Mouse (Mus musculus): ENCODE measurements around the gene Hvcn1. TPM values are rescaled to one million over a fixed set of nuclear protein-coding genes. Genes with fewer than 3 reads are reported as not detected.

Gene Hvcn1
- polyA plus RNA-seq, 1 experiment from 2014 or later: 2.6 TPM

DNA sequence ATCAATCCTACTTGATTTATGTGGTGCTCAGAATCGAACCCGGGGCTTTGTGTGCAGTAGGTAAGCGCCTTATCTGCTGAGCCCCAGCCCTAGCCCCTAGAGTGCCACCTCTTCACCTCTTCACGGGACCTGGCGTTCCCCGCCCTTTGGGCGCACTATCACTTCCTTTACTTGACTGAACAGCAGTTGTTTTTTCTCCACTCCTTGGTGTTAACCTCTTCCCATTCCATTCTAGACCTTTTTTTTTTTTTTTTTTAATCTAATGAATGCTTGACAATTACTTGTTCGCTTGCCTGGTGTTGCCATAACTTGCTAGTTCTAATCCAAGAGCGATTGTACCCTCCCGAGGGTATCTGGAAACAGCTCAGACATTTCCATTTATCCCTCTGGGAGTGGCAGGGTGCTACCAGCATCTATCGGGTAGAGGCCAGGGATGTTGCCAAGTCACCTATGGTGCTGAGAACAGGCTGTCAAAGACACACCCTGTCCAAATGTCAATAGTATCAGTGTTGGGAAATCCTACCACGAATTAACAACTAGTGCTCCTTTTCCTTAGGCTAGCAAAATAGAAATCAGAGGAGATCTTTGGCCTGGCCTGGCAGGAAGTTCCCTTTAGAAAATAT is 73.3 kb downstream of the Hvcn1 start:
- H3K9ac ChIP-seq: no peak overlapping the region
- no peaks in the 10 kb centered on the region for H3K27me3 ChIP-seq
- H3K36me3 ChIP-seq: no peaks in the 10 kb centered on the region
- peaks cover 19% of the 10 kb centered on the region for H3K4me1 ChIP-seq (replicated peaks)
- ATAC-seq (replicated peaks; ENCODE audit: insufficient number of reproducible peaks, insufficient read depth, low FRiP score, low read depth): no peak
- H3K4me2 ChIP-seq: peak overlapping the region; percentile 51; the same call in 1 of the 2 replicates
- WGBS: 67% methylated on average over 12 of the region's 12 CpGs
- H3K27ac ChIP-seq: peak overlapping the region; percentile 5; the same call in 1 of the 2 replicates
- no peak overlapping the region for H3K4me3 ChIP-seq
- H3K9me3 ChIP-seq (replicated peaks): no peaks in the 10 kb centered on the region

DNA sequence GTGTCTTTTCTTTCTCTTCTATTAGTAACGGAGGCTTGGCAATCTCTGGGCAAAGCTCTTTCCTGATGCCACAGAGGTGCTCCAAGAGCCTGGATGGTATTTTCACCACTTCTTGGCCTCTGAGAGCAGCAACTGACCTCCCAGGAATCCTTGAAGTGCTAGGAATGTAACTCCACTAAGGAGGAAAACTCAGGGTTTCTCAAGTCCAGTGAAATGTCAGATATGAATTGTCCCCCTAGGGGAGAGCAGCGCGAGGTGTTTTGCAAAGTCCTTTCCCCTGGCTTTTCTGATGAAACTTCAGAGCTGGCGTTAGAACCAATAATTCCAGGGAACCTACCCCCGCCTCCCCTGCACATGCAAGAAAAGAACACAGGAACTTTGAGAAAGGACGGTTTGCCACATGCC is 73.8 kb downstream of the Hvcn1 start:
- Histone ChIP-seq H3K4me3 (peak overlapping the region; percentile 5; the same call in 1 of the 2 replicates), H3K27ac (peak overlapping the region; percentile 5; the same call in 1 of the 2 replicates), H3K4me1 (replicated peaks) (peaks cover 23% of the 10 kb centered on the region), H3K9ac (no peak overlapping the region), H3K4me2 (peak overlapping the region; percentile 51), H3K27me3 (no peaks in the 10 kb centered on the region), H3K36me3 (no peaks in the 10 kb centered on the region), H3K9me3 (replicated peaks) (no peaks in the 10 kb centered on the region)
- WGBS: 21% methylated on average over 6 of the region's 6 CpGs
- ATAC-seq (replicated peaks; ENCODE audit: insufficient number of reproducible peaks, insufficient read depth, low FRiP score, low read depth): no peak

DNA sequence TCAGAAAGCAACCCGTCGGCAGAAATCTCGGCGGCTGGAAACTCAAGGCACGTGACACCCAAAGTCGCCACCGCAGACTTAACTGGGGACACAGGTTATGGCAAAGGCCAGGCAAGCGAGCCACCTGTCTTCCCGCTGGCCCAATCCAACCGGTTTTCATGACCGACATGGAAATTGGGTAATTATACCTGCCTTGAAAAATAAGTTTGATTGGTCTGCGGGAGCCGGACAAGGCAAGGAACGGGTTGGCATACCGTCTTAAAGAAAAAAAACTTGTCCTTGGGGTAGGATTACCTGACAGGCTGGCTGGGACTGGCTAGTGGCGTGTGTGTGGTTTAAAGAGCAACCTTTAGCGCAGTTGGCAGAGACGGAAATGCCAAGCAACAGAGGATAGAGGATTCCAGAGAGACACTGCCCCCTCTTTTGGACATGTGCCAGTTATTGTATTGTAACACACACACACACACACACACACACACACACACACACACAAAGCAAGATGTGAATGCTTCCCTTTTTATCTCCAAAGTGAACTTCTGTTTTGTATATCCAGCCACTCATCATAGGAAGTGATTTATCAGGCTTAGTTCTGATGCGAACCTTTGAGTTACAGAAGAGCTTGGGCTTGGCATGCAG is 74.3 kb downstream of the Hvcn1 start:
- Histone ChIP-seq H3K9ac (no peak overlapping the region), H3K4me3 (peak overlapping the region; percentile 5; the same call in 1 of the 2 replicates), H3K36me3 (no peaks in the 10 kb centered on the region), H3K9me3 (replicated peaks) (no peaks in the 10 kb centered on the region), H3K27me3 (no peaks in the 10 kb centered on the region), H3K4me2 (peak overlapping the region; percentile 51), H3K4me1 (replicated peaks) (peaks cover 27% of the 10 kb centered on the region), H3K27ac (peak overlapping the region; percentile 5; the same call in 1 of the 2 replicates)
- ATAC-seq (replicated peaks; ENCODE audit: insufficient number of reproducible peaks, insufficient read depth, low FRiP score, low read depth): no peak
- WGBS: 27% methylated on average over 19 of the region's 19 CpGs

DNA sequence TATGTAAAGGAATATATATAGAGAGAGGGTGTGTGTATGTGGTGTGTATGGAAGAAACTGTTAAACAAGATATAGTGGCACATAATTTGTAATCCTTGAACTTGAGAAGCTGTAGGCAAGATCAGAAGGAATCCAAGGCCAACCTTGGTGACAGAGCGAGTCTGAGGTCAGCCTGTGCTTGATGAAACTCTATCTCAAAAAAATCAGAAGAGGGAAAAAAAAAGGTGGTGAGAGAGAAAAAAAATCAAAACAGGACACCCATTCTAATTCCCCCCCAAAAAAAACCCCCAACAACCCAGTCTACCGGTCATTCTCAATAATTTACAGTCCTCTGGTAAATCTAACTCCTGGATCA is 77.2 kb downstream of the Hvcn1 start:
- H3K27me3 ChIP-seq: no peaks in the 10 kb centered on the region
- no peak for ATAC-seq (replicated peaks; ENCODE audit: insufficient number of reproducible peaks, insufficient read depth, low FRiP score, low read depth)
- H3K9ac ChIP-seq: 0 out of 2 replicates have a peak overlapping the region, but pooled peaks have one; percentile 86
- peak overlapping the region; percentile 89 for H3K4me2 ChIP-seq
- H3K4me1 ChIP-seq (replicated peaks): peaks cover 49% of the 10 kb centered on the region
- WGBS: 28% methylated on average over 2 of the region's 2 CpGs
- H3K36me3 ChIP-seq: no peaks in the 10 kb centered on the region; the same call in 1 of the 2 replicates
- peak overlapping the region; percentile 85 for H3K4me3 ChIP-seq
- H3K27ac ChIP-seq: no peak overlapping the region
- H3K9me3 ChIP-seq (replicated peaks): no peaks in the 10 kb centered on the region

DNA sequence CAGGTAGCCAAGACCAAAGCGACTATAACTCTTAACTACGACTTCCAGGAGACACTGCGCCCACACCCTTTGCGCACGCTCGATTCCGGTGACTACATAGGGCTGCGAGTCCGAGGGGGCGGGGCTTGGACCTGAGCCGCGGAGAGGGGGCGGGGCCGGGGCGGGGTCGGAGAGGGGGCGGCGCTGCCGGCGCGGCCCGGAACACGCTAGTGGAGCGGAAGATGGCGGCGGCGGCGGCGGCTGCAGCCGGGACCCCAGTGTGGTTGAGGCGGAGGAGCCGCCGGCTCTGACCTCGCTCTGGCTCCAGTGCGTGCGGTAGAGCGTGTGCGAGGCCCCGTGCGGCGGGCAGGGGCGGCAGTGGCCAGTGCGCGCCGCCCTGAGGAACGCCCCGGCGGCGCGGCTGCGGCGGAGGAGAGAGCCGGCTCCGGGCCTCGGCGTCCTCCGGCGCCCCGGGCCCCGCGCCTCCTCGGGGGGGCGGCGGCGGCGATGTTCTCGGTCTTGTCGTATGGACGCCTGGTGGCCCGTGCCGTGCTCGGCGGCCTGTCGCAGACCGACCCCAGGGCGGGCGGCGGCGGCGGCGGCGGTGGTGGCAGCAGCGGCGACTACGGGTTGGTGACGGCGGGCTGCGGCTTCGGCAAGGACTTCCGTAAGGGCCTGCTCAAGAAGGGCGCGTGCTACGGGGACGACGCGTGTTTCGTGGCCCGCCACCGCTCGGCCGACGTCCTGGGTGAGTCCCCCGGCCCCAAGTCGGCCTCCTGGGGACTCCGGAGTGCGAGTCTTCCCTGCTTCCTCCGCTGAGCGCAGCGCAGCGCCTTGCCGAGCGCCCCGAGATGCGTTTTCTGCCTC is 77.8 kb downstream of the Hvcn1 start, which contains the start of gene Pptc7:
Pptc7 (plus strand) TSS at position 183 of the 846 bp plus-strand sequence.
- Histone ChIP-seq H3K9ac (peak within 1 kb of the TSS; percentile 86), H3K4me3 (peak within 1 kb of the TSS; percentile 85), H3K27me3 (no peaks in the 10 kb centered on the region), H3K4me1 (replicated peaks) (peaks cover 49% of the 10 kb centered on the region), H3K4me2 (peak within 1 kb of the TSS; percentile 89), H3K36me3 (no peaks in the 10 kb centered on the region; the same call in 1 of the 2 replicates), H3K27ac (peak within 1 kb of the TSS; percentile 90), H3K9me3 (replicated peaks) (no peaks in the 10 kb centered on the region)
- ATAC-seq (replicated peaks; ENCODE audit: insufficient number of reproducible peaks, insufficient read depth, low FRiP score, low read depth): peak; percentile 93
- under 1% methylated on average over 94 of the region's 114 CpGs for WGBS

DNA sequence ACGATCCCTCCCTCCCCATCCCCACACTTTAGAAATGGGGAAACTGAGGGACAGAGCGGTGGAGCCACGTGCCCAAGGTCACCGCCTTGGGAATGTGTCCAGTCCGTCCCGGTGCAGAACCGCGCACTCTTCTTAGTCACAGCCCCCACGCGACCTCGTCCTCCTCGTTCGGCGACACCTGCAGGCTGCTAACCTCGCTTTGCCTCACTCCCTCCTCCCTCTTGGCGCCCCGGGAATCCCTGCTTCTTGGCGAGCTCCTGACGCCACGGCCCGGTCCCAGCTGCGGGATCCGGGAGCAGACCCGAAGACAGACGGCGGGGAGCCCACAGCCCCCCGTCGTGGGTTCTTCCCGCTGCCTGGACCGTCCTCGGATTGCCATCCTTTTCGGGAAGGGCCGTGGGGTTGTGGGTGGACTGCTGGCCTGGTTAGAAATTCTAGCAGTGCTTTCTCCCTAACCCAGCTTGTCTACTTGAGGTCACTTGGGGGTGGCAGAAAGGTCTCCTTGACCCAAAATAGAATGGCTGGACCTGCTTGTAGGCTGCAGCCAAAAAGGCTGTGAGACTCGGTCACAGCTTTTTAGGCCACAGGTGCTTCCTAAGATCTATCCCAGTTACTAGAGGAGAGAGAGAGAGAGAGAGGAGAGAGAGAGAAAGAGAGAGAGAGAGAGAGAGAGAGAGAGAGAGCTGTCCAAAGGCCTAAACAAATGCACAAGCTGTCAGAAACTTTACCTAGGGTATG is 78.6 kb downstream of the Hvcn1 start:
- Histone ChIP-seq H3K9ac (peak overlapping the region; percentile 86), H3K4me1 (replicated peaks) (peaks cover 46% of the 10 kb centered on the region), H3K27ac (peak overlapping the region; percentile 90), H3K4me3 (peak overlapping the region; percentile 85), H3K36me3 (no peaks in the 10 kb centered on the region; the same call in 1 of the 2 replicates), H3K9me3 (replicated peaks) (no peaks in the 10 kb centered on the region), H3K27me3 (no peaks in the 10 kb centered on the region), H3K4me2 (peak overlapping the region; percentile 89)
- ATAC-seq (replicated peaks; ENCODE audit: insufficient number of reproducible peaks, insufficient read depth, low FRiP score, low read depth): peak; percentile 31; the same call in 1 of the 2 replicates
- WGBS: under 1% methylated on average over 34 of the region's 34 CpGs

DNA sequence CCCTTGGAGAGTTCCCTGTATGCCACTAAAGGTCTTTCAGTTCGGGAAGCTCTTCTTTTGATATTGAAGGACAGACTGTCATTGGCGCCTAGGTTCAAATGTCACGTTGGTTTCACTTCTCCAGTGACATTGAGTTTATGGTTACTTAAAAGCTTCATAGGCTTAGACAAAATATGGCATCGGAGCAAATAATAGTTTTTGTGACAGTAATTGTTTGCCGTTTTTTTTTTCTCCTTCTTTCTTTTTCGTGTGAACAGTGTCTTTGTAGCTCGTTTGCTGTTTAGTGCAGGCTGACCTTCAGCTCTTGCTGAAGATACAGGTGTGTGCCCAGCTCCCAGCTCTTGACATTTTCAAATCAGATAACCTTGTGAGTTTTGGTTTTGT is 79.2 kb downstream of the Hvcn1 start:
- Histone ChIP-seq H3K36me3 (no peaks in the 10 kb centered on the region; the same call in 1 of the 2 replicates), H3K4me1 (replicated peaks) (peaks cover 40% of the 10 kb centered on the region), H3K27me3 (no peaks in the 10 kb centered on the region), H3K9ac (peak overlapping the region; percentile 86), H3K4me2 (peak overlapping the region; percentile 89), H3K9me3 (replicated peaks) (no peaks in the 10 kb centered on the region), H3K4me3 (peak overlapping the region; percentile 85), H3K27ac (peak overlapping the region; percentile 90)
- ATAC-seq (replicated peaks; ENCODE audit: insufficient number of reproducible peaks, insufficient read depth, low FRiP score, low read depth): no peak
- 49% methylated on average over 7 of the region's 7 CpGs for WGBS

DNA sequence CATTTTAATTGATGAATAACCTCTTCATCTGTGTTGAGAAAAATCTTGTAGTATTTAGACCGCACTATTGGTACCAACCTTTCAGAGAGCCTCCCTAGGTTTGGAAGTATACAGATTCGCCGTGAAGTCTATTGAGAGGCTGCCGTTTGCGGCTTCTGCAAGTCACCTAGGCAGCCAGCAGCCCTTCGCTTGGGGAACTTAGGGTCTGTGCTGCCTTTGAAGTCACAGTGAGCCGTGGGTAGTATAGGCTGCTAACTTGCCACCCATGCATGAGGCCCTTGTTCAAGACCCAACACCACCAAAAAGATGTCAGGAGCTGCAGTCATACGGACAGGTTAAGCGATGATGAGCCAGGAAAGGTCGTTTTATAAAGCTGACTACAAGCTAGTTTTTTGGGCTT is 79.6 kb downstream of the Hvcn1 start:
- H3K36me3 ChIP-seq: no peaks in the 10 kb centered on the region; the same call in 1 of the 2 replicates
- no peaks in the 10 kb centered on the region for H3K9me3 ChIP-seq (replicated peaks)
- 79% methylated on average over 10 of the region's 10 CpGs for WGBS
- no peaks in the 10 kb centered on the region for H3K27me3 ChIP-seq
- ATAC-seq (replicated peaks; ENCODE audit: insufficient number of reproducible peaks, insufficient read depth, low FRiP score, low read depth): no peak
- H3K9ac ChIP-seq: peak overlapping the region; percentile 86; the same call in 1 of the 2 replicates
- peak overlapping the region; percentile 85 for H3K4me3 ChIP-seq
- H3K4me1 ChIP-seq (replicated peaks): peaks cover 40% of the 10 kb centered on the region
- peak overlapping the region; percentile 89 for H3K4me2 ChIP-seq
- peak overlapping the region; percentile 90; the same call in 1 of the 2 replicates for H3K27ac ChIP-seq

DNA sequence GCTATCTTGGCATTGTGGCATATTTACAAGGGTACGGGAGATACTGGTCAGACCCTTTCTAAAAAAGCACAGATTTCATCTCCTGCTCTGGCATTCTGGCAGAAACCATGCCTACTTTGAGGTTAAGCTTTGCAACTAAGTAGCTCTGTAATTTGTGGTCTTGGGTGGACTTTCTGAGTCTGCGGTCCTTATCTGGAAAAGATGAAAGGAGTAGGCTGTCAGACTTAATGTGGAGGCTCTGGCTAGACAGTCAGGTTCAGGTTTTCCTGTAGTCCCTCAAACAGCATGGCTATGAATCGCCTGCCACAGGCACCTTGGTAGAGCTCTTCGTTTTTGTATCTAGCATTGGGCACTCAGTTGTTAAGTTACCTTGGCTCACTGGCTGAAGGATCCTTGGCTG is 80.4 kb downstream of the Hvcn1 start:
- 61% methylated on average over 4 of the region's 4 CpGs for WGBS

DNA sequence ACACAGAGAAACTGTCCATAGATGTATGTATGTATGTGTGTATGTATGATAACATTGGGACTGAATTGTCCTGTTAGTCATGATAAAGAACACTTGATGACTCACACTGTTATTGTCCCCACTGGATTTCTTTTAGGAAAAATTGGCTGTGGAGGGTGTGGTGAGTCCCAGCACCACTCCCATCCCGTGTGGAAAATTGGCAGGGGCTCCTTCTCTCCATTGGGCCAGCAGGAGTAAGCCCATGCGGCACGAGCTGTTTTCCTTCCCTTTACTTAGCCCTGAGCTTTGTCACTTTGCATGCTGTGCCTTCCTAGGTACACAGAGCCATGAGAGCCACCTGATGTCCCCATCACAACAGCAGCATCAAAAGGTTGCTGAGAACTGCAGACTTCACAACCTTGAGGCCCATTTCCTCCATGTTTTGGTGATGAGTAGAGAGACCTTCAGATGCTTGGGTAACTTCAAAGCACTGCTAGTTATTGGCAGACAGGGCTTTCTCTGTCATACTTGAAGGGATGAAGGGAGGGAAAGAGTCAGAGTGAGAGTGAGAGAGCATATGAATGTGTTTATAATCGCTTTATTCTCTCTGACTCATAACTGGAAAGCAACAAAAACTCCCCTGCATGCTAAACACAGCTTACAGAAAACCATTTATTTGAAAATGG is 81.7 kb downstream of the Hvcn1 start:
- no peak for ATAC-seq (replicated peaks; ENCODE audit: insufficient number of reproducible peaks, insufficient read depth, low FRiP score, low read depth)
- 73% methylated on average over 4 of the region's 4 CpGs for WGBS
- H3K27ac ChIP-seq: no peak overlapping the region

More for the DNA sequence above, 80.4 kb downstream of the Hvcn1 start:
- Histone ChIP-seq H3K36me3 (no peaks in the 10 kb centered on the region; the same call in 1 of the 2 replicates), H3K4me3 (no peak overlapping the region), H3K27me3 (no peaks in the 10 kb centered on the region), H3K4me2 (no peak overlapping the region), H3K4me1 (replicated peaks) (peaks cover 45% of the 10 kb centered on the region), H3K27ac (no peak overlapping the region), H3K9ac (no peak overlapping the region), H3K9me3 (replicated peaks) (no peaks in the 10 kb centered on the region)
- no peak for ATAC-seq (replicated peaks; ENCODE audit: insufficient number of reproducible peaks, insufficient read depth, low FRiP score, low read depth)

More for the DNA sequence above, 81.7 kb downstream of the Hvcn1 start:
- Histone ChIP-seq H3K4me3 (no peak overlapping the region), H3K4me2 (no peak overlapping the region), H3K9me3 (replicated peaks) (no peaks in the 10 kb centered on the region), H3K27me3 (no peaks in the 10 kb centered on the region), H3K36me3 (no peaks in the 10 kb centered on the region; the same call in 1 of the 2 replicates), H3K4me1 (replicated peaks) (peaks cover 57% of the 10 kb centered on the region), H3K9ac (no peak overlapping the region)

Data from heart, embryonic 15.5 days (tissue).